Comparison of ENCODE assay signal across 19 mouse cellular contexts in the genomic region with DNA sequence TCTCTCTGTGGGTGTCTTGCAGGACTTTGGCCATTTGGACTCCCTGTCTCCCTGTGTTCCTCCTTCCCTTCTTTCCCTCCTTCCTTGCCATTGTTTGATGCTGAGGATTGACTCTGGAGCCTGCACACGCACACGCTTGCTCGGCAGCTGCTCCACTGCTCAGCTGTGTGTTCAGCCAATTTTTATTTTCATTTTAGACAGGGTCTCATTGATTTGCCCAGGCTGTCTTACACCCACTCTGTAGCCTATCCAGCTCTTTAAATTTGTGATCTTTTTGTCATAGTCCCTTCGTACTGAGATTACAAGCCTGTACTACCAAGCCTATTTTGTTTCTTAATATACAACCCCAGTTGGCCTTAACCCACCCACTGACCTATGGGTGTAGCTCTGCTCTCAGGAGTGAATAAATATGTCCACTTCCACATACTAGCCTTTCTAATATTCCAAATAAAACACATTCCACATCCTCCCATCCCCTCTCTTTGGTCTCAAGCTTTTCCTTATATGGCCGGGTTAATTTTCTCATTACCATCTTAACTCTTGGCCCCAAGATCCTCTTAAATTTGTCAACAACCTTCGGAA. TPM values are rescaled to one million over a fixed set of nuclear protein-coding genes. Genes with fewer than 3 reads are reported as not detected.
DNase-seq lines count a peak whose midpoint lies in the region; ATAC-seq and TF ChIP-seq lines count a peak whose summit lies in the region.
"Had no signal": no experiment of that assay in that cellular context is flagged by ENCODE, and none has a peak within 500 bp of the region (broad histone marks: within the 10 kb centered on the region; RNA-seq: fewer than 3 reads in every experiment).

No protein-coding gene starts in this region.

- no peak overlapping the region for H3K4me3 ChIP-seq in kidney, embryonic 15.5 days (replicated peaks)
- H3K4me3 ChIP-seq in lung, embryonic 14.5 days (ENCODE audit: low read depth, low read length), result no peak overlapping the region
- H3K4me3 ChIP-seq: embryonic facial prominence, embryonic 12.5 days; forebrain, embryonic 12.5 days; heart, embryonic 10.5 days had no signal

- TF ChIP-seq CTCF in lung, embryonic 14.5 days (IDR thresholded peaks at IDR 0.05; ENCODE audit: low read depth), result no peak

- H3K27ac ChIP-seq in kidney, embryonic 15.5 days, result no peak overlapping the region
- 0 out of 2 replicates have a peak overlapping the region, but pooled peaks have one; percentile 30 for H3K27ac ChIP-seq in lung, embryonic 14.5 days (ENCODE audit: low read depth)
- H3K27ac ChIP-seq: embryonic facial prominence, embryonic 12.5 days; forebrain, embryonic 12.5 days; heart, embryonic 10.5 days had no signal

- H3K9me3 ChIP-seq in kidney, embryonic 15.5 days (replicated peaks), result no peaks in the 10 kb centered on the region
- H3K9me3 ChIP-seq in lung, embryonic 14.5 days (ENCODE audit: low read depth, low read length), result no peaks in the 10 kb centered on the region
- H3K9me3 ChIP-seq: embryonic facial prominence, embryonic 12.5 days; forebrain, embryonic 12.5 days; heart, embryonic 10.5 days had no signal

- no peak overlapping the region for H3K9ac ChIP-seq in kidney, embryonic 15.5 days
- no peak overlapping the region for H3K9ac ChIP-seq in lung, embryonic 14.5 days
- H3K9ac ChIP-seq: embryonic facial prominence, embryonic 12.5 days; forebrain, embryonic 12.5 days had no signal

- H3K27me3 ChIP-seq in kidney, embryonic 15.5 days, result 0 out of 2 replicates have a peak, but pooled peaks cover 3% of the 10 kb centered on the region
- H3K27me3 ChIP-seq in lung, embryonic 14.5 days (ENCODE audit: insufficient read depth, low read length), result no peaks in the 10 kb centered on the region
- H3K27me3 ChIP-seq: embryonic facial prominence, embryonic 12.5 days; forebrain, embryonic 12.5 days had no signal

- H3K36me3 ChIP-seq in kidney, embryonic 15.5 days, result no peaks in the 10 kb centered on the region
- H3K36me3 ChIP-seq in lung, embryonic 14.5 days (ENCODE audit: insufficient read depth), result no peaks in the 10 kb centered on the region
- H3K36me3 ChIP-seq: embryonic facial prominence, embryonic 12.5 days; forebrain, embryonic 12.5 days; heart, embryonic 10.5 days had no signal

- no peaks in the 10 kb centered on the region for H3K4me1 ChIP-seq in kidney, embryonic 15.5 days
- H3K4me1 ChIP-seq in lung, embryonic 14.5 days (ENCODE audit: insufficient read depth), result no peaks in the 10 kb centered on the region
- H3K4me1 ChIP-seq: embryonic facial prominence, embryonic 12.5 days; forebrain, embryonic 12.5 days; heart, embryonic 10.5 days had no signal

- DNase-seq in kidney, adult 11 months, result no peak
- DNase-seq in lung, embryonic 14.5 days, result peak; percentile 39
- no peak for DNase-seq in lung, postnatal 36 days
- DNase-seq in lung, postnatal 10 days, result peak; percentile 35
- no peak for DNase-seq in lung, postnatal 14 days
- DNase-seq in cerebellum, adult 11 months, result no peak
- DNase-seq: adrenal gland, postnatal 10 days; cerebellum, adult 11-12 months; cerebellum, adult 9-10 months; cerebellum, postnatal 25 days; gastrocnemius, postnatal 10 days; heart, adult 18-20 months; heart, postnatal 10 days; heart, postnatal 4 days had no signal

- no peak overlapping the region for H3K4me2 ChIP-seq in kidney, embryonic 15.5 days
- no peak overlapping the region for H3K4me2 ChIP-seq in lung, embryonic 14.5 days
- H3K4me2 ChIP-seq: embryonic facial prominence, embryonic 12.5 days; forebrain, embryonic 12.5 days had no signal

- 0 out of 2 replicates have a peak, but pooled peaks have one; percentile 22 for ATAC-seq in kidney, embryonic 15.5 days (replicated peaks; ENCODE audit: low FRiP score)
- peak; percentile 52 for ATAC-seq in lung, embryonic 14.5 days (ENCODE audit: insufficient read depth)
- ATAC-seq: forebrain, embryonic 16.5 days had no signal

- WGBS in kidney, embryonic 15.5 days, result 64% methylated on average over 6 of the region's 6 CpGs
- 60% methylated on average over 6 of the region's 6 CpGs for WGBS in lung, embryonic 14.5 days

RNA-seq across cellular contexts. Expression of a gene that starts 34.3 kb away (rescaled TPM):
- 89.6 and 89.8 TPM in 2 replicates for polyA plus RNA-seq in kidney, embryonic 15.5 days (2015; fragmentation: Nextera tagmentation; extraction: Ambion mirVana)
- polyA plus RNA-seq in lung, embryonic 14.5 days (2014; fragmentation: Nextera tagmentation; extraction: Ambion mirVana), result 241 and 264 TPM in 2 replicates

Comparison
In these comparisons a context has a peak if more than half of its experiments do, and no peak if none do; other contexts are left out.
1. DNase-seq: peak in lung, embryonic 14.5 days (single experiment) and lung, postnatal 10 days (single experiment); none in kidney, adult 11 months (single experiment), lung, postnatal 36 days (single experiment), lung, postnatal 14 days (single experiment) and cerebellum, adult 11 months (single experiment).